Mouse (Mus musculus): ENCODE data around the gene Satb1.

Gene Satb1

DNA sequence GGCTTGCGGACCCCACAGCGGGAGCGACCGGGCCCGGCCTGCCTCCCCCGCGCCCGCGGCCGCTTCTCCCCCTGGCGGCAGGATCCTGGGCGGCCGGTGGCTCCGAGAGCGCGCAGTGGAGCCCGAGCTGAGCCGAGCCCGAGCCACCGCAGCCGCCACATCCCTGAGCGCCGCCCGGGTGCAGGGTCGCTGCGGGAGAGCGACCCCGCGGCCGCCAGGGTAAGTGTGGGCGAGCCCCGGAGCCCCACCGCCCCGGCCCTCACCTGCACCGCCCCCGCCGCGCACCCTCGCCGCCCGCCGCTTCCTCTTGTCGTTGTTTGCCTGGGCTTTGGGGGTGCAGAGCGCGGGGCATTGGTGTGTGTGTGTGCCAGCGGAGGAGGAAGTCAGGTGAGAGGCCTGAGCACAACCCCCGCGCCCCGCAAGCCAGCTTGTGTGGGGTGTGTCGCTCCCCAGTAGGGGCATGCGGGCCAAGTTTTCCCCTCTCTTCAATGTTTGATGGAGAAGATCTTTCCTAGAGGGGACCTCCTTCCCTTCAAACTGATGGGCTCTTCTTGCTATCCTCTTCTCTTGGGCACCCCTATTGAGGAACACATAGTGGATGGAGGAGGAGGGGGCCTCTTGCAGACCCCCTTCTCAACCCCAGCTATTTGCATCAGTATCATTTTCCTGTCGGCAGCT is at the start of gene Satb1:
Satb1 (minus strand) TSS at position 391 of the 678 bp plus-strand sequence.
- peak; percentile 70 to 86 for DNase-seq (ENCODE audit: low spot score in 2 of 2)

DNA sequence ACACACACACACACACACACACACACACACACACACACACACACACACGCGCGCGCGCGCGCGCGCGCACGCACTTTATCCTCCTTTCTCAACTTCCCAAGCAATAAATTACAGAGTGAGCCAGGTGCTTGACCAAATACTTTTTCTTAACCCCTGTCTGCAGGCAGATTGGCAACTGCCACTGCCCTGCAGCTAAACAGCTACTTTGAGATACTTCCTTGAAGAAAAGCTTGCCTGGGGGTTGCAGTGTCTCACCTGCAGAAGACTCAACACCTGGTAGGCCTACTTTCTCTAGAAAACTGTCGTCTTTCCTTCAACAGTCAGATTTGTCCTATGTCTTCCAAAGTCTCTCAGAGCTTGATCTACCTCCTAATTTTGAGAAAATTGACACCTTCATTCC is 49.5 kb upstream of the Satb1 start:
- DNase-seq (ENCODE audit: low spot score in 2 of 2) = no peak

DNA sequence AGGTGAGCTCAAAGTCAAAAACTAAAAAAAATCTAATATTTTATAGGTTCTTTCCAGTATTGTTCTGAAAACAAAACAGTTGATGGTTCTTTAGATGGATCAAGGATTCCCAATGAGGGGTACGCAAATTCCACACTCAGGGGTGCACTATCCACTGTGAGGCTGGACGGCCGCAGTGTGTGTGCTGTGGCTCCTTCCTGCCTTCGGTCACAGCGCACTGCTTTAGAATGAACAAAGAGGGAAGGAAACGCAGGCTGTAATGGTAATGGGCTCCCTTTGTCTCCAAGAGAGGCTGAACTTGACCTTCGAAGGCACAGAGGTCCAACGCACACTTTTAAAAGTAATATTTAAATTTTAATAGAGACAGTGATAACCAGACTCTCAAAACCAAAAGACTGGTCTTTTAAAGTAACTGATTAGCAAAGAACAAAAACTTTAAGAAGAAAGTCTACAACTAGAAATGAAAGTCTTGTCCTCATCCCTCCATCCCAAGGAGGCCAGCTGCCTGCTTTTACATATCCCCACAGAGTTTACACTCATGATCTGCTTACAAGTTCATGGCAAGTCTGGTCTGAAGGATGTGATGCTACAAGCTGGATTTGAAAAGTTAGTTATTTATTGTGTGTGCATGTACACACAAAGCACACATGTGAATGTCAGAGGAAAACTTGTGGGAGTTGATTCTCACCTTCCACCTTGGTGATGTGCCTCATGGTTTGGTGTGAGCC is 48.0 kb upstream of the Satb1 start:
- no peak for DNase-seq (ENCODE audit: low spot score in 2 of 2)

DNA sequence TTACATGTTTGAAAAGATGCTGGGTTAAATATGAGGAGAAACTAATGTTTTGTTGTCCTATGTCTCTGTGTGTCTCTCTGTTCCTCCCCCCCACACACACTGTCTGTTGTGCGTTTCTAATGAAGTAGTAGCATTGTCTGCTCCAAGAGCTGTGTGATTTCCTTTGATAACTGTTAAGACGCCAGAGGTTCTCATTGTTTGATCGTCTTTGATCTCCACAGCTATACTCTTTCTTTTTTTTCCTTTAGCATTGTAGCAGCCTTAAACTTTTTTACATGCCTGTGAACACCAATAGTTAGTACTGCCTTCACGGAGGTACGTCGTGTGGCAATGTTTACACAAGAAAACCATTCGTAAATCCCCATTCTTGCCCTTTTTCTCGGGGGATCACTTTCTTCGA is 47.1 kb upstream of the Satb1 start:
- DNase-seq (ENCODE audit: low spot score in 2 of 2) = no peak

DNA sequence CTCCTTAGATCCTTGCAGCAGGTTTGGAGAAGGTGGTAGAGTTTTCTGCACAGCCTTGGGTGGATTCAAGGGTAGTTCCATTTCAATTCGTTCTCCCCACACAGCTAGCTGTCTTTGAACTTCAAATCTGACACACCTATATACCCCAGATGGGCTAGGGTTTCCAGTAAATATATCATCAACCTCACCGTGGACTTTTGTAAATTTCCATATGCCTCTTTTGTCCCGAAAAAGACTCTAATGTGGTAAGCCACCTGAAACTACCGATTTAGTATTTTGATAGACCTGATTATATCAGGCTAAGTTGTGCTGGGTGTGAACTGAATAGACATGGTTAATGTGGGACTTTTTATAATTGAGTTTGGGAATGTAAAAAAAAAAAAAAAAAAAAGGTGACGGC is 46.6 kb upstream of the Satb1 start:
- no peak for DNase-seq (ENCODE audit: low spot score in 2 of 2)

DNA sequence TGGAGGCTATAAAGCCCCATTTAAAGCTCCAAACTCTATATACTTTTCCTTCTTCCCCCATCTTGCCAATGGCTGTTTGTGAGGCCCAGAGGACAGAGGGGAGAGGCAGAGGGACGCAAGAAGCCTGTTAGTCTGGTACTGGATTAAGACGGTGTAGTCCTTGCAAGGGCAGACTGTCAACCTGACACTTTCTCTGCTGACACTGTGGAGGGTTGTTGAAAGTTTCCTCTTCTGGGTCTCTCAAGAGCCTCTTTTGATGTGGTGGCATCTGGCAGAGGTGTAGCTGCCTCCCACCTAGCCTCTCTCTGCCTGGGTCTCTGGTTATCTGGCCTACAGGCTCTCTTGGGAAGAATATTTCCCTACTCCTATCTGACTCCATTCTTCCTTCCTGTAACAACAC is 46.1 kb upstream of the Satb1 start:
- DNase-seq (ENCODE audit: low spot score in 2 of 2) = no peak

DNA sequence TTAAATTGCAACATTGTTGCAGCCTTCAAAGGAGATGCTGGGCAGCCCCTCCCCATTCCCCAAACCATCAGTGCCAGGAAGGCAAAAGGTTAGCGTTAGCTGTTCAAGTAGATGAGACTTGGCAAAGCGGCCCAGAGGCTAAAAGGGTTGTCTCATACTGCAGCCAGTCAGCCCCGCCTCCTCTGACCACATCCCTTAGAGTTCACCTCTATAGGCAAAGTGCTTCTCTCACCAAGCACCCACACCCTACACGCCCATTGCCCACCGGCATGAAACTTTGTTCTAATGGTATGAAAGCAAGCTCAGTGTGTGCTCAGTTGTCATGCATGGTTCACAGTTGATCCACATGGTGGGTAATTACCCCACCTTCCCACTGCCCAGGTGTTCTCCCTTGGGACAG is 43.4 kb upstream of the Satb1 start:
- DNase-seq (ENCODE audit: low spot score in 2 of 2) = peak in 1 of 2 experiments; percentile 33

DNA sequence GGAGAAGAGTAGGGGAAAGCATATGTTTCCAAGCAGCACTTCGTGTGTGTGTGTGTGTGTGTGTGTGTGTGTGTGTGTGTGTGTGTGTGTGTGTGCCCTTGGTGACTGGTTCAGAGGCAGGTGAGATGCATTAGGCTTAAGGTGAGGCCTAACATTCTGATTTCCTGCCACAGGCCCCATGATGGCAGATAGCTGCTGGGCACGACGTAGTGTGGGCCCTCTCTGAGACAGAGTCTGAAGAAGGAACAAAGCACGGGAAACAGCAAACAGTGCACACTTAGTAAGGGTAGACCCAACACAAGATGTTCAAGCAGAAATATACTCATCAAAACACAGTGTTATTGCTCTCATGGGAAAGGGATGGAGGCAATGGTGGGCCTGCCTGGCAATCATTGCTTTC is 24.5 kb upstream of the Satb1 start:
- no peak for DNase-seq (ENCODE audit: low spot score in 2 of 2)

DNA sequence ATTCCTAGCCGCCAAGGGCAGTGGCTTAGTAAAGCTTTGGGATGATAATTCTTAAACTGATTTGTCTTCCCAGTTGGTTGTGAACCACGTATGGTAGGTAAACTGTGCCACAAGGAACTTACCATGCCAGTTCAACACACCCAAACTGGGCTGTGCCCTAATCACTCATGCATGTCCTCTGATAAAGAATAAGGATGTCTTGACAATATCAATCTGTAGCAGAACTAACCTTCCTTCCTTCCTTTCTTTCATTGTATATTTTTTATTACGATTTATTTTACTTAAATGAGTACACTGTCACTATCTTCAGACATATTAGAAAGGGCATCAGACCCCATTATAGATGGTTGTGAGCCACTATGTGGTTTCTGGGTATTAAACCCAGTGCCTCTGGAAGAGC is 23.2 kb upstream of the Satb1 start:
- no peak for DNase-seq (ENCODE audit: low spot score in 2 of 2)

DNA sequence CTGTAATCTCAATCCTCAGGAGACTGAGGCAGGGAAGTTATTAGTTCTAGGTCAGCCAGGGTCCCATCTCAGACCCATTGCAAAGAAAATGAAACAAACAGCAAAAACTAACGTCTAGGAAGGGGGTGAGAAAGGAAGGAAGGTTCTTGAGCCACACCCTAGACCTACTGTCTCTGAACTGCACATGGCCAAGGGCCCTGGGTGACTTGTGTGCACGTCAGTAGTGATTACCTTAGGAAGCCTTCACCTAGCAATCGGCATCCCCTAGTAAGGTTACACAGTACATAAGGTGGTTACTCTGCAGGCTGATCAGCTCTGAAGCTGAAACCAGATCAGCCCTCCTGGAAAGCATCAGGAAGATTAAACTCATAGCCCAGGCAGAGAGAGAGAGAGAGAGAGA is 22.2 kb upstream of the Satb1 start:
- no peak for DNase-seq (ENCODE audit: low spot score in 2 of 2)

DNA sequence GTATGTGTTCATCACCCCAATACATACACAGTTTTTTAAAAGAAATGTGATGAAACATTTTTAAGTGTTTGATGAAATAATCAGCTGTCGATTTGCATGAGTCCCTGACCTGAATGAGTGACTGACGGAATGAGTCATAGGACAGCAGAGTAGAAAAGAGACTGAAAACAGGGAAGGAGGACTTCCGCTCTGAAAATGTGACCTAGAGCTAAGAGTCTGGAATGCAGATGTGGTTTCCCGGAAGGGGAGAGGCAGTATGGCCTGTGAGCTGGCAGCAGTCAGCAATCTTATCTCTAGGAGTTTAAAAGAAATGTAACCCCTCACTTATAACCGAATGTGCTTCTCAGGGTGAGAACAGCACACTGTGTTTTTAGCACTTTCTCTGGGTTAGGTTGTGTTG is 20.9 kb upstream of the Satb1 start:
- DNase-seq (ENCODE audit: low spot score in 2 of 2) = peak in 1 of 2 experiments; percentile 32

DNA sequence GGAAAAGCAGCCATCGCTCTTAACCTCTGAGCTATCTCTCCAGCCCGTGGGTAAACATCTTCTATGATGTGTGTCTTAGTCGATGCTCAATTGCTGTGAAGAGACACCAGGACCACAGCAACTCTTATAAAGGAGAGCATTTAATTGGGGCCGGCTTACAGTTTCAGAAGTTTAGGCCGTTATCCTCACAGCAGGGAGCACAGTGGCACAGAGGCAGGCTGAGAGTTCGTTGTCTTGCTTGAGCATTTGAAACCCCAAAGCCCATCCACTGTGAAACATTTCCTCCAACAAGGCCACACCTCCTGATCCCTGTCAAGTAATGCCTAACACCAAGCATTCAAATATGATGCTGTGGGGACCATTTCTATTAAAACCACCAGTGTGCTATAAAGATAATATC is 7.5 kb upstream of the Satb1 start:
- no peak for DNase-seq (ENCODE audit: low spot score in 2 of 2)

DNA sequence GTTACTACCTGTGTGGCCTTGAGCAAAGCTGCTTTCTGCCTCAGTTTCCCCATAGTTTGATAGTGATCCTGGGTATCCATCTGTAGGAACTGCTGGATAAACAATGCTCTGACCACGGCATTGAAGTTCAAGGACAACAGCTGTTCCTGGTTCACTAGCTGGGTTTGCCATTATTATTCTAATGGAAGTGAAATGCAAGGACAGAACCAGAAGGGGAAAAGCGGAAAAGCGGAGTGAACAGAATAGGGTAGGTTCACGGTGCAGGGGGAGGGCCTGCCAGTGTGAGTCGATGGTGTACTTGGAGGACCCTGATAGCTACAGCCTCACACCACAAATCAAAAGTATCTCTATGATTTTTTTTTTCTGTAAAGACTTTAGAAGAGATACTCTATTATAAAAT is 6.4 kb upstream of the Satb1 start:
- DNase-seq (ENCODE audit: low spot score in 2 of 2) = no peak

DNA sequence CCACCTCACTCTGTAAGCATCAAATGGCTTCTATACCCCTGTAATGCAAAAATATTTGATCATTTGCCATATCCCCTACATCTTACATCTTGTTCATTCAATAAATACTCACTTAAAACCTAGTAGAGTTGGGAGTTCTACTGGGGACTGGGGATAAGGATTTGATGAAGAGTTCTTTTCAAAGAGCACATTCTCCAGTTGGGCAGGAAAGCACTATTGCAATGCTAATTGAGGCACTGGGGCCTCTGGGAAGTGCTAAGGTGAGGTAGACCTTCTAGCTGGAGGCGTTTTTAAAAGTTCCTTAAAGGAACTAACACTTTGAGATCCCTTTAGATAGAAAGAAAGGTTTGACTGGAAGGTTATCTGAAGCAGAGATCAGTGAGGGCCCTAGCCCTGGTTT is 3.8 kb upstream of the Satb1 start:
- DNase-seq (ENCODE audit: low spot score in 2 of 2) = peak in 1 of 2 experiments; percentile 9

DNA sequence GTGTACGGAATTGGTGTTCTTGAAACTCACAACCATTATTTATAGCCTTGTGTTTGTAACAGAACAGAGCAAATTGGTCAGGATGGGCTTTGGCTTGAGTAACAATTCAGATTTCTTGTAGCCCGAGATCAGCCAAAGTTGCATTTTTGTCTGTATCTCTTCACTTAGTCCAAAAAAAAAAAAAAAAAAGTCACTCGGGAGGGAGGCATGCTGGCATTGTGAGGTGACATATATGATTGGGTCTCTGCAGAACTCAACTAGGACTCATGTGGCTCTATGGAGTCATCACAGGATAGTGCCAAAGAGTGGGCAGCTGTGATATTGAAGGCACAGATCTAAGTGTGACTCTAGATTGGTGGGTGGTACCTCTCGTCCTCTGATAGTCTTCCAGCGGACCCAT is 3.2 kb upstream of the Satb1 start:
- DNase-seq (ENCODE audit: low spot score in 2 of 2) = no peak

DNA sequence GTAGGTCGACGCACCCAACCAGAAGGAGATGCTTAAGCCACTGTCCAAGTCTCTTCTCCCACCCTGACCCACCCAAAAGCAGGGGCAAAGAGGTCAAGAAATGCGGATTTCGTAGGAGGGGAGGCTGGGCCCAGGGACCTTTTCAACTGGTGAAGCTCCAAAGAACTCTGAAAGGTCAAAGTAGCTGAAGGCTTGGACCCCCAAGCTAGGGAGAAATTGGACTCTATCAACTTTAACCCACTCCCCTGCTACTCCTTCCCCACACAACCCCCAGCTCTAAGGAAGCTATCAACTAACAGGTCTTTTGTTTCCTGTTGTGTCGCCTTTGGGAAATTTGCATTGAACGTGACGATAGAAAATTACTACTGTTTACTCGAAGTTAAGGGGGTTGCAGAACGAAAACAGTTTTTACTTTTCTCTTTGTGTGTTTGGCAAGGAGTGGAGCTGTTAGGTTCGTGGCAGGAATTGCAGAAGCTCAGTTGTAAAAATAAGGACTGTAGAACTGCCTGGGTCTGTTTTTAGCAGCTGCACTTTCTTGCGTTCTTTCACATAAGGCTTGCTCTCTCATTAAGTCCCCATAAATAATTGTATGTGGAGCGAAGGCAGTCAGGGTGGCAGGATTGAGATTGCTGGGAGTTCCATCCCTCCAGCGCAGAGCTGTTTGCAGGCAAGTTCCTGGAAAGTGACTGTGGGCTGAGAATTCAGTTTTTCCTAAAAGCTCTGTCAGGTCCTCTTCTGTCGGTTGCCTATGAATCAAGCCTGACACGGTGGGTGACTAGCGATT is 680 bp upstream of the Satb1 start:
- peak in 1 of 2 experiments; percentile 57 for DNase-seq (ENCODE audit: low spot score in 2 of 2)

DNA sequence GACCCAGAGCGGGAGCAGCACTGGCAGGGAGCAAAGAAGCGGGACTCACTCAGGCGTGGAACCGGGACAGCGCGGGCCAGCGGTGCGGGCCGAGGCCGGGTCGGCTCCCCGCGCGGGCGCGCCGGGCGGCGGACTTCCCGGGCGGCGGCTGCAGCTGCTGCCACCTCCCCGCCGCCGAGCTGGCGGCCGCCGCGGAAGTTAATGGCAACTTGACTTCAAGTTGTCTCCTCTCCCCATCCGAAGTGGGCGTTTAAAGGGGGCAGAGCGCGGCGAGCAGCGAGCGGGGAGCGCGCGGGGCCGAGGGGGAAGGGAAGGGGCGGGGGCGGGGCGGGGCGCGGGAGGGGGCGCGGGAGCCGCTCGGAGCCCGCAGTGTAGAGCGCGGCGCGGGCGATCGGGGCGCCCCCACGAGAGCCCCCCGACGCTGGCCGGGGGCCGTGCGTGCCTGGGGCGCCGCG is 642 bp downstream of the Satb1 start:
- peak in 1 of 2 experiments; percentile 41 for DNase-seq (ENCODE audit: low spot score in 2 of 2)

DNA sequence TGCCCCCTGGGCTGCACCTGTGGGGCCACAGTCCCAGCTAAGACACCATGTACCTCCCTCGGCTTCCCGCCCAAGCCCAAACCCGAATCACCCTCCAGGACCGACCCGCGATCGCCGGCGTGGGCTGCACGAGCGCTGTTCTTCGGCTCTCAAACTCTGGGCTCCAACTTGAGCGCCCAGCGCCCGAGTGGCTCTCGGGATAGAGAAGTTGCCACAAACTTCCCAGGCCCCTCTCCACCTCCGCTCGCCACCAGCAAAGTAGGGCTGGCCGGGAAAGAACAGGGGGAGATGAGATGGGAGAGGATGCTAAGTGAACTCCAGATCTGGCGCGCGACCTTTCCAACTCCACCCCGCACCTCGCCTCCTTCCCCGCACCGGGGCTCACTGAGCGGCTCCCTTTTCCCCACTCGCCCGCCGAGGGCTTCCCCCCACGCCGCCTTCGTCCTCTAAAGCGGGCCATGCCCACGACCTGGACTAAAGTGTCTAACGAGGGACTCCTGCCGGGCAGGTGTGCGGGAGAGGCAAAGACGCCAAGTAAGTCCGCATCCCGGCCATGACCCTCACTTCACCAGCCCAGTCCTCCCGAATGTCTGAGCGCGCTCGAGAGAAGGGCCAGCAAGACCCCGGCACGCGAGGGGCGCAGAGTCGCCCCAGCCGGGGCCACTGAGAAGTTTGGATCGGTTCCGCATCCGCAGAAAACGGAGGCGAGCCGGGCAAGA is 1.2 kb downstream of the Satb1 start:
- peak in 1 of 2 experiments; percentile 73 for DNase-seq (ENCODE audit: low spot score in 2 of 2)

DNA sequence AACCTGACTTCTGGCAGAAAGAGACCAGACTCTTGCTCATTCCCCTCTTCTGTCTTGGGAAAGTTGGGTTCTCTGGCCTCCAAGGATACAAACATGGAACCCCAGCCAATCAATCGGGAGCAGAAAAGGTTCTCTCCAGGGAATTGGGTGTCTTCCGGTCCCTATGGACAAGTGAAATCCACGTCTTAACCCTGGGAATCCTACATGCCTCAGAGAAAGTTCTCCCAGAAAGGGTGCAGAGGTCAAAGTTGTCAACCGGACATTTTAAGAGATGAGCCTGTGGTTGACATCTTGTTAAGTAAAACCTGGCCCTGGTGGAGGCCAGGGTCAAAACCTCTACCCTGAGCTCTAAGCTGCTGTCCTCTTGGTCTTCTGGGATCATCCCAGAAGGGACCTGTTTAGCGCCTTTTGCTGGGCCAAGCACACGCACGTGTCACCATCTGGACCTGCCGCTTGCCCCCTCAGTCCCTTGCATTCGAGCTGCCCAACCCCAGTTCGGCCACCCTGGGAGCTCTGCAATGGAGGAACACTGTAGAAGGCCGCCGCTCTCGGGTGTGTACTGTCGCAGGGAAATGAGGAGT is 1.9 kb downstream of the Satb1 start:
- DNase-seq (ENCODE audit: low spot score in 2 of 2) = no peak

DNA sequence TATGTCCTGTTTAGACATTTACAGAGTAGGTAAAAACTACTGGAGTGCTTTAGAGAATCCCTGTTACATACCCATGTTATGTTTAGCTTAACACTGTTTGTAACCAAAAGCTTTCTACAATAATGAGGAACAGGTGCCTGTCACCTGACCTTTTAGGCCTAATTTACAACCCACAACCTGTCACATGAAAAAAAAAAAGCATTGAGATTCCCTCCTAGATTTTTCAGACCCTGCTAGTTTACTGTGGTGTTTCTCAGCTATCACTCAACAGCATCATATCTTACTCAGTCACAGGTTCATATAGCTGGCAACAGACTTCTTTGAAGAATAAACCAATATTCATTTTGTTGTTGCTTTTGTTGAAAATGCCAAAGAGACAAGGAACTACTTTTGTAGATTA is 3.7 kb downstream of the Satb1 start:
- peak in 1 of 2 experiments; percentile 2 for DNase-seq (ENCODE audit: low spot score in 2 of 2)

DNA sequence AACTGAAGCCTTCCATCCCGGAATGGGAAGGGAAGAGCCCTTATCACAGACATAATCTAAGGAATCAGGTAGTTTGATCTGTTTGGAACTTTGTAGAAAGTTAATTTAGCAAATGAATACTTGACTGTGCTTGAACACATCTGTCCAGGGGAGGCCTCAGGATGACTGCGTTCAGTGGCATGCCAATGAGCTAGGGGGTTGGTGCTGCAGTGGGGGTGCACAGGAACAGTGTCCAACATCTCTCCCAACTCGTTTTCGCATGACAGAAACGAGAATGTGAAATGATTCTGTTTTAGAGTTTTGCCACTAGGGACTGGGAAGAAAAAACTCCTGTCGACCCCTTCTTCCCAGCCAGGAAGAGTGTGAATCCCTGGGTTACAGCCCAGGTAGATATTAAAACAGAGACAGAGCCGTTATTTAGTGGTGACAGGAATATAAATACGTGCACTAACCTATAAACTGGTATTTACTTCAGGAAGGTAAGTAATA is 5.1 kb downstream of the Satb1 start:
- no peak for DNase-seq (ENCODE audit: low spot score in 2 of 2)

Measured in spleen, postnatal 4 days (tissue).